Mouse (Mus musculus) embryonic facial prominence, embryonic 13.5 days (tissue): ENCODE results near the gene Zfp335. TPM values are rescaled to one million over a fixed set of nuclear protein-coding genes. Genes with fewer than 3 reads are reported as not detected.

ENCODE experiments used
- ATAC-seq: fragments of 200-750 bp; cut with Nextera tagmentation; 2 replicates; pipeline ENCODE4 v1.8.0; 2017; ENCODE audit warnings: low read depth; ENCODE audit not compliant: insufficient number of reproducible peaks, insufficient read depth, low FRiP score, low TSS enrichment
- H3K27ac ChIP-seq: fragments of 300-500 bp; sonication (generic); 2 replicates; pipeline ENCODE4 v1.5.1; 2015; ENCODE audit warnings: moderate library complexity, mild to moderate bottlenecking, inconsistent platforms
- H3K27me3 ChIP-seq: fragments of 300-500 bp; sonication (generic); 2 replicates; pipeline ENCODE4 v1.6.1; 2015; ENCODE audit warnings: mild to moderate bottlenecking, inconsistent platforms
- H3K36me3 ChIP-seq: fragments of 300-500 bp; sonication (generic); 2 replicates; pipeline ENCODE4 v1.6.1; 2015; ENCODE audit warnings: mild to moderate bottlenecking, inconsistent platforms
- H3K4me1 ChIP-seq: fragments of 300-500 bp; sonication (generic); 2 replicates; pipeline ENCODE4 v1.6.1; 2015; ENCODE audit warnings: inconsistent platforms
- H3K4me2 ChIP-seq: fragments of 300-500 bp; sonication (generic); 2 replicates; pipeline ENCODE4 v1.6.1; 2015; ENCODE audit warnings: moderate library complexity, mild to moderate bottlenecking, inconsistent platforms
- H3K4me3 ChIP-seq: fragments of 300-500 bp; sonication (generic); 2 replicates; pipeline ENCODE4 v1.5.1; 2015; ENCODE audit warnings: mild to moderate bottlenecking, inconsistent platforms
- H3K9ac ChIP-seq: fragments of 300-500 bp; sonication (generic); 2 replicates; pipeline ENCODE4 v1.6.1; 2015; ENCODE audit warnings: mild to moderate bottlenecking, inconsistent platforms
- H3K9me3 ChIP-seq: fragments of 300-500 bp; sonication (generic); 2 replicates; pipeline ENCODE4 v1.6.1; 2016; ENCODE audit warnings: inconsistent platforms
- WGBS: fragments of 180-500 bp; shearing (Covaris S2); methylation state at CpG from one replicate; pipeline ENCODE4 v1.1.7; 2015; ENCODE audit warnings: mixed read lengths; 5-methylcytosine and 5-hydroxymethylcytosine counted together
- polyA plus RNA-seq: library from polyadenylated mRNA; unstranded; fragments of >200 nt; fragmentation: Nextera tagmentation; extraction: Ambion mirVana; gene quantifications from 2 replicates; pipeline ENCODE4 v1.2.1, GENCODE M21; 2015

Gene Zfp335
- polyA plus RNA-seq, 1 experiment from 2014 or later = 16.1 TPM

DNA sequence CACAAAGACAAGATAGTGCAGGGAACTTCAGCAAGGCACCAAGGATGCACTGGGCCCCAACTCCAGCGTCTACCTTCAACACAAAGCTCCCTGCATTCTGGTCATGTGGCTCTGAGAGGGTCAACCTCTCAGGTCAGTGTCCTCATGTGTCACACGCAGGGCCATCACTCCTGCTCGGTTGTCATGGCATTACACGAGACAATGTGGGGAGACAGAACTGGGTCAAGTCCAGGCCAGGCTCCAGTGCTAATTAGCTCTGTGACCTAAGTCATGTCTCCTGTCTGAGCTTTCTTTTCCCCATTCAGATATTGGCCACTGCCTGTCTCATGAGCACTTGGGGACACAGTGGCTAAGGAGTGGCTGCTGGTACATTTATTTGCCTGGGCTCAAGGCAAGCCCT lies 11.7 kb upstream of the Zfp335 start:
- Histone ChIP-seq H3K27me3 (no peaks in the 10 kb centered on the region), H3K4me1 (peaks cover 7% of the 10 kb centered on the region; the same call in 1 of the 2 replicates), H3K36me3 (peaks cover 10% of the 10 kb centered on the region; the same call in 1 of the 2 replicates), H3K9ac (no peak overlapping the region), H3K27ac (no peak overlapping the region), H3K4me3 (no peak overlapping the region), H3K4me2 (no peak overlapping the region), H3K9me3 (no peaks in the 10 kb centered on the region)
- no peak for ATAC-seq
- 63% methylated on average over 4 of the region's 4 CpGs for WGBS

DNA sequence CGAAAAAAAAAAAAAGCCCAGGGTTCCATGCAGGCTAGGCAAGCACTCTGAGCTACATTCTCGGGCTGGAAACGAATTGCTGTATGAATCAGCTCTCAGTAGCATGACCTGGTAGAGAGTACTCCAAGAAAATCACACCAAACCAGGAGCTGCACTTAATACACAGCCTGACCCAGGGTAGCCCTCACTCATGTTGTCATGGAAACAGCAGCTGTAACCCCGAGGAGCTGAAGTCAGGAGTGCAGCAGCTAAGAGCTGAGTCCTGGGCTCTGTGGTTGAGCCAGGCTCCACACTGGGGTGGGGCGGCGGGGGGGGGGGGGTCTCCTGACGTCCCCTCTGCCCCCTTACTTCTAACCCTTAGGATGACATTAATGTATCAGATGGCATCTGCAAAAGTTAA lies 10.4 kb upstream of the Zfp335 start:
- no peaks in the 10 kb centered on the region for H3K27me3 ChIP-seq
- H3K9me3 ChIP-seq = no peaks in the 10 kb centered on the region
- ATAC-seq = no peak
- peaks cover 10% of the 10 kb centered on the region; the same call in 1 of the 2 replicates for H3K36me3 ChIP-seq
- peaks cover 7% of the 10 kb centered on the region; the same call in 1 of the 2 replicates for H3K4me1 ChIP-seq
- H3K27ac ChIP-seq = no peak overlapping the region
- H3K9ac ChIP-seq = no peak overlapping the region
- H3K4me2 ChIP-seq = no peak overlapping the region
- H3K4me3 ChIP-seq = no peak overlapping the region
- WGBS = 55% methylated on average over 7 of the region's 7 CpGs

DNA sequence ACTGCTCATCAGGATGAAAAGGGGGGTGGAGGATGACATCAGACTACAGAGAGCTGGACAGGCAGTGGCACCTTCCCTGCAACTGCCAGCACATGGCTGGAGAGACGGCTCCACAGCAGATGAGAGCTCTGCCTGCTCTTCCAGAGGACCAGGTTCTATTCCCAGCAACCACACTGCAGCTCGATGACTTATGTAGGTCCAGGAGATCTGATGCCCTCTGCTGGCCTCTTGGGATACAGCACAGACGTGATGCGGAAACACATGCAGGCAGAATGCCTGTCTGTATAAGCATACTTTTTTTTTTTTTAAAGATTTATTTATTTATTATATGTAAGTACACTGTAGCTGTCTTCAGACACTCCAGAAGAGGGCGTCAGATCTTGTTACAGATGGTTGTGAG lies 6.8 kb upstream of the Zfp335 start:
- no peaks in the 10 kb centered on the region for H3K27me3 ChIP-seq
- WGBS = 54% methylated on average over 5 of the region's 5 CpGs
- H3K36me3 ChIP-seq = peaks cover 10% of the 10 kb centered on the region; the same call in 1 of the 2 replicates
- H3K4me3 ChIP-seq = no peak overlapping the region
- no peaks in the 10 kb centered on the region for H3K9me3 ChIP-seq
- no peak overlapping the region for H3K9ac ChIP-seq
- ATAC-seq = no peak; the same call in 1 of the 2 replicates
- no peaks in the 10 kb centered on the region for H3K4me1 ChIP-seq
- no peak overlapping the region for H3K27ac ChIP-seq
- no peak overlapping the region for H3K4me2 ChIP-seq

DNA sequence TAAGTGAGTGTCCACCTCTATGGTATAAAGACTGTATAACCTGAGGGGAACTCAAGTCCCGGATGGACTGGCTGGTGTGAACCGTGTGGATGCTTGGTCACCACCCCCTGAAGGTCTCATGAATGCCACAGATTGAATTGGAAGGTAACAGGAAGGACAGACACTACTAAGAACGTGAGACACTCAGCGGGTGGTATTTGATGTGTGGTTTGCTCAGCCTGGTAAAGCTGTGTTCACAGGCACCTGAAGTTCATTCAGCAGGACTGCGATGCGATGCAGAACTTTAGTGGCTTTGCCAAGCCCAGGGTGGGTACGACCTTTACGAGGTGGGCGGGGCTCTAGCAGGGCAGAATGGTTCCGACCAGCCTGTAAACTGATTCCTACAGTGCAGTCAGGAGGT lies 5.8 kb upstream of the Zfp335 start:
- no peaks in the 10 kb centered on the region for H3K27me3 ChIP-seq
- H3K9ac ChIP-seq = no peak overlapping the region
- H3K4me2 ChIP-seq = no peak overlapping the region
- peaks cover 2% of the 10 kb centered on the region for H3K4me1 ChIP-seq
- H3K27ac ChIP-seq = no peak overlapping the region
- WGBS = 61% methylated on average over 10 of the region's 10 CpGs
- H3K36me3 ChIP-seq = peaks cover 10% of the 10 kb centered on the region; the same call in 1 of the 2 replicates
- ATAC-seq = no peak
- no peak overlapping the region for H3K4me3 ChIP-seq
- H3K9me3 ChIP-seq = no peaks in the 10 kb centered on the region

DNA sequence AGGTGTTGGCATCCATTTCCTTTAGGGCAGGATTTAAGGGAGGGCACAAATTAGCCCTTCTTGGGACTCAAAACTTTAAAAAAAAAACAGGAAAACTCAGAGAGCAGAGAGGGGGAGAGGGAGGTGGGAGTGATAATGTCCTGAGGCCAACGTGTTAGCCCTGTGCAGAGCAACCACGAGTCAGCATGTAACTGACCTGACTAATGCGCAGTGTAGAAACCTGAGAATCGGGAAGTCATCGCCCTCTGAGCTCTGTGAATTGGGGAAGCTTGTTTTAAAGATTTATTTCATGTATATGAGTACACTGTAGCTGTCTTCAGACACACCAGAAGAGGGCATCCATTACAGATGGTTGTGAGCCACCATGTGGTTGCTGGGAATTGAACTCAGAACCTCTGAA lies 5.3 kb upstream of the Zfp335 start:
- no peak overlapping the region for H3K9ac ChIP-seq
- 73% methylated on average over 5 of the region's 5 CpGs for WGBS

DNA sequence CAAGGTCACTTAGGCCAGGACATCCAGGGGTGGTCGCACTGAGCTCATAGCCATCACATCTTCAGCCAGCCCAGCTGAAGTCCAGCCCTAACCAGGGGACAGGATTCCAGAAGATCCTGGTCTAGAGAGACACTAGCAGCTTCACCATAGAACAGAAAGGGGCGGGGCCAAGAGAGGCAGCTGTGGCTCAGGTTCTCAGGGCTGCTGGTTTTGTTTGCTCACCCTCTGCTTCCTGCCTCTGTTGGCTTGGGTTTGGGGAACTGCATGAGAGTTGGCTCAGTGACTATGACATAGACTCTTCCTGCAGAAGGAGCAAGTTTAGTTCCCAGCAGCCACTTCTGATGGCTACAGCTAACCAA lies 1.9 kb upstream of the Zfp335 start:
- Histone ChIP-seq H3K4me1 (peaks cover 21% of the 10 kb centered on the region), H3K27ac (no peak overlapping the region), H3K9me3 (no peaks in the 10 kb centered on the region), H3K4me3 (no peak overlapping the region), H3K9ac (no peak overlapping the region; the same call in 1 of the 2 replicates), H3K36me3 (peaks cover 12% of the 10 kb centered on the region), H3K4me2 (no peak overlapping the region), H3K27me3 (no peaks in the 10 kb centered on the region)
- no peak for ATAC-seq
- WGBS = 92% methylated on average over 2 of the region's 2 CpGs

More for the DNA sequence above, 5.3 kb upstream of the Zfp335 start:
- no peaks in the 10 kb centered on the region for H3K27me3 ChIP-seq
- H3K27ac ChIP-seq = no peak overlapping the region
- no peaks in the 10 kb centered on the region for H3K9me3 ChIP-seq
- H3K4me3 ChIP-seq = no peak overlapping the region
- H3K36me3 ChIP-seq = peaks cover 10% of the 10 kb centered on the region; the same call in 1 of the 2 replicates
- H3K4me2 ChIP-seq = no peak overlapping the region
- peaks cover 6% of the 10 kb centered on the region for H3K4me1 ChIP-seq
- no peak for ATAC-seq

DNA sequence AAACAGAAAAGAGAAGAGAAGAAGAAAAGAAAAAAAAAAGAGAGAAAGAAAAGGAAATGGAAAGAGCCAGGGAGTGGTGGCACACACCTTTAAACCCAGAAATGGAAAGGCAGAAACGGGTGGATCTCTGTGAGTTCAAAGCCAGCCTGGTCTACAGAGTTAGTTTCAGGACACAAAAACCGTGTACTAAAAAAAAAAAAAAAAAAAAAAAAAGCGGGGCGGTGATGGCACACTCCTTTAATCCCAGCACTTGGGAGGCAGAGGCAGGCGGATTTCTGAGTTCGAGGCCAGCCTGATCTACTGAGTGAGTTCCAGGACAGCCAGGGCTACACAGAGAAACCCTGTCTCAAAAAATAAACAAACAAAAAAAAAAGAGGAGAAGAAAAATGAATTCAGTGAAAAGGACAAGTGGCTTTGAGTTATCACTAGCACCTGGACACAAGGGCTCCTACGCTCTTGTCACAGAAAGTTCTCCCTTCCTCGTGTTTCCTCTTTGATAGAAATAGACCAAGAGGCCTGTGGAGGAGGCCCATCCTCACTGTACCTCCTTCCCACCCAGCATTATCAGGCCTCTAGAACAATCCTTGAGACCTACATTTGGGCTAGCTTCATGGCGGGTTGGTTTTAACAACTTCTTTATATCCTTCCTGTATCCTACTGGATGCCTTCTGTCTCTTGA lies 1.3 kb upstream of the Zfp335 start:
- H3K9me3 ChIP-seq = no peaks in the 10 kb centered on the region
- no peak for ATAC-seq
- peak overlapping the region; percentile 88; the same call in 1 of the 2 replicates for H3K4me2 ChIP-seq
- H3K9ac ChIP-seq = no peak overlapping the region
- H3K27ac ChIP-seq = no peak overlapping the region
- 93% methylated on average over 8 of the region's 9 CpGs for WGBS
- H3K27me3 ChIP-seq = no peaks in the 10 kb centered on the region
- H3K4me1 ChIP-seq = peaks cover 21% of the 10 kb centered on the region
- peaks cover 17% of the 10 kb centered on the region for H3K36me3 ChIP-seq
- no peak overlapping the region; the same call in 1 of the 2 replicates for H3K4me3 ChIP-seq

DNA sequence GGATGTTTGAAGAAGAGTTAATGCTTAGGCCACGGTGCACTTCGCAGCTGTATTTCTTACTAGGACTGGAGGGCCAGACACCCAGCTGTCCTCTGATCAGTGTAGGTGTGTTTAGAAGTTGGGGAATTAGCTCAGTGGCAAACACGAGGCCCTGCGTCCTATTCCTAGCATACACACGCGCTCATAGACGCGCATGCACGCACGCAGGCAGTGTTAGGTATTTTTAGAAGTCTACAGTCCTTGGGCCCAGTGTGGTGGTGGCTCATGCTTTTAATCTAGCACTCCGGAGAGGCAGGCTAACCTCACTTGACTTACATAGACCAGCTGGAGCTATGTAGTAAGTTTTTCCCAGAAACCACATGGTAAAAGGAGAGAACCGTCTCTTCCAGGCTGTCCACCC lies 594 bp upstream of the Zfp335 start:
- Histone ChIP-seq H3K4me1 (peaks cover 21% of the 10 kb centered on the region), H3K4me2 (peak overlapping the region; percentile 88), H3K36me3 (peaks cover 24% of the 10 kb centered on the region), H3K9me3 (no peaks in the 10 kb centered on the region), H3K27me3 (no peaks in the 10 kb centered on the region), H3K4me3 (peak overlapping the region; percentile 91), H3K27ac (peak overlapping the region; percentile 98), H3K9ac (peak overlapping the region; percentile 92)
- WGBS = 13% methylated on average over 12 of the region's 12 CpGs
- ATAC-seq = no peak

DNA sequence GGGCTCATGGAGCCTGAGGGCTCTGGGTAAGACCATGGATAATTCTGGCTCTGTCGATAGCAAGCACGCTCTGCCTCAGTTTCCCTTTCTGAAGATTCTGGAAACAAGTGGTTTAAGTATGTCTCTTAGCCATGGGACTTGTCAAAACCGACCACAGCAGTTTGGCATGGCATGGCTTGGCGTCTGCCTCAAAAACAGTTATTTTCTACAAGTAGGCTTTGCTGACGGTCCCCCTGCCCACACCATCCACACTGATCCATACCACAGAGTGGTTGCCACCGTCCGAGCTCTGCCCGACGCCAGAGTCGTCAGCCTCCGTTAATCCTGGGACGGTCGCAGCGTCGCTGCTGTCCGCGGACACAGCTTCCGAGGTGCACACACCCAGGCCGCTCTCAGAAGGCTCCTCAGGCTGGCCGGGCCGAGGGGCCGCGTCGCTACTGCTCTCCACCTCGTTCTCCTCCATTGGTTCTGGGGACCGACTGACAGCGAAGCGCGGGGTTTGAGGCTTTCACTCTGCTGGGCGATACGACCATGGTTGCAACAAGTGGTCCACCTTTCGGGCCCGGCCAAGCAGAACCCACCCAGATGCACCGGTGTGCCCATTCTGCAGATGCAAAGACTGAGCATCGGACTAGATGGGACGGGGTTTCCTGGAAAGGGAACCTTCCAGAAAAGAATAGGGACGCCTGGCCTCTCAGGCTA lies 1.0 kb downstream of the Zfp335 start:
- no peaks in the 10 kb centered on the region for H3K27me3 ChIP-seq
- no peak; the same call in 1 of the 2 replicates for ATAC-seq
- peaks cover 21% of the 10 kb centered on the region for H3K4me1 ChIP-seq
- H3K4me3 ChIP-seq = peak overlapping the region; percentile 91
- H3K27ac ChIP-seq = peak overlapping the region; percentile 98
- H3K4me2 ChIP-seq = peak overlapping the region; percentile 88
- H3K36me3 ChIP-seq = peaks cover 41% of the 10 kb centered on the region
- peaks cover 9% of the 10 kb centered on the region for H3K9me3 ChIP-seq
- peak overlapping the region; percentile 92 for H3K9ac ChIP-seq
- WGBS = 5% methylated on average over 37 of the region's 37 CpGs

DNA sequence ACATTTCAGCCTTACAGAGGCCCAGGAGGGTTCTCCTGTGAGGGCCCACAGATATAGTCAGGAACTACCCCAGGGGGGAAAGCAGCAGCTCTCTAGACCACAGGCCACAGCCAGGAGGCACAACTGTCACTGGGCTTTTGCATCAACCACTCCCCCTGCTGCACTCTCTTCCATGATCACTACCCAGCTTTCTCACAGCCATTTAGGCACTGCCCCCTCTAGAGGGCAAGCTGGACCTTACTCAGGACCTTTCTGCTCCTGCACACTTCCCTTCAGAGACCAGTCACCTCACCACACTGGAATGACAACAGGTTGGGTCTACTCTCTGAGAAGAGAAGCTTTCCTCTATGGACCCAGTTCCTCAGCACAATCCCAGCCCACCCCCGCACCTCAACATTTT lies 2.0 kb downstream of the Zfp335 start:
- H3K4me2 ChIP-seq = peak overlapping the region; percentile 88
- peak overlapping the region; percentile 92 for H3K9ac ChIP-seq

DNA sequence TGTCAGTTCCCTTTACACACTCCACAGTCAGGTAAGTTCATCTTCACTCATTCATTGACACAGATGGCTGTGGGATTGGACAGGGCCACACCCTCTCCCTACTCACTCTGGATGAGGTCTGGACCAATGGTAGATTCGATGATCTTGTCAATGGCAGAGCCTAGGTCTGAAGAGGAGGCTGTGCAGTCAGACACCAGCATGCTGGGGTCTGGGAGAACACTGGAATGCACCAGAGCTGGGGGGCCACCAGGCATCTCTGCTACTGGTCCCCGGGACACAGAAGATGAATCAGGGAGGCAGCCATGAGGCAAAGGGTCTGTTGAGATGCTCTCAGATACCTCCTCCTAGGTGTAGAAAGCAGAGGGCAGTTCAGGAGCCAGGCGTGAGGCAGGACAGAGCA lies 2.5 kb downstream of the Zfp335 start:
- Histone ChIP-seq H3K9me3 (peaks cover 9% of the 10 kb centered on the region), H3K27me3 (no peaks in the 10 kb centered on the region), H3K4me2 (peak overlapping the region; percentile 88; the same call in 1 of the 2 replicates), H3K9ac (peak overlapping the region; percentile 92), H3K4me1 (peaks cover 21% of the 10 kb centered on the region), H3K4me3 (no peak overlapping the region), H3K36me3 (peaks cover 55% of the 10 kb centered on the region), H3K27ac (no peak overlapping the region)
- ATAC-seq = no peak
- 85% methylated on average over 3 of the region's 3 CpGs for WGBS

More for the DNA sequence above, 2.0 kb downstream of the Zfp335 start:
- Histone ChIP-seq H3K36me3 (peaks cover 50% of the 10 kb centered on the region), H3K4me1 (peaks cover 21% of the 10 kb centered on the region), H3K9me3 (peaks cover 9% of the 10 kb centered on the region), H3K4me3 (peak overlapping the region; percentile 91), H3K27ac (no peak overlapping the region), H3K27me3 (no peaks in the 10 kb centered on the region)
- WGBS = 72% methylated on average over 1 of the region's 1 CpGs
- no peak for ATAC-seq

DNA sequence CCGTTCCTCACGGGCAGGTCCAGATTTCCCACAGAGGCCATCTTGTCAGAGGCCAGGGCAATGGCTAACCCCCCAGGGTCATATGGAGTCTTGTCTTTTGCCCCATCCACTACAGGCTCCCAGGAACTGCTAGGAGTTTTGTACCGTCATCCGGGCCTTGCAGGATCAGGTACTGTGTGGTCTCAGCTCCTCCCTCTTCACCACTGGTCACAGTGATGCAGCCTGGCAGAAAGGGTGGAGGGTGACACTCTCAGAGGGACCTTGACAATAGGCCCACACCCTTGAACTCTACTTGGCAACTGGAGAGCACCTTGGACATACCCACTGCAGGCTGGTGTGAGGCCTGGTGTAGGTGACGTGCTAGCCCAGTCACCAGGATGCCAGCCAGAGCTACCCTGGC lies 3.5 kb downstream of the Zfp335 start:
- 97% methylated on average over 5 of the region's 5 CpGs for WGBS
- Histone ChIP-seq H3K27ac (no peak overlapping the region), H3K4me3 (no peak overlapping the region), H3K27me3 (no peaks in the 10 kb centered on the region), H3K9me3 (peaks cover 9% of the 10 kb centered on the region), H3K9ac (no peak overlapping the region), H3K4me2 (no peak overlapping the region), H3K4me1 (peaks cover 21% of the 10 kb centered on the region), H3K36me3 (peaks cover 66% of the 10 kb centered on the region)
- no peak for ATAC-seq
